Mouse (Mus musculus) mouse trophoblast stem cell (cell line): ENCODE measurements around the gene Josd1.

Experiments used
- in situ Hi-C, 2 experiments: fragments of 300-500 bp; cut with MseI, MboI; formaldehyde crosslinking; loops; 2 replicates in 1 of 2; 3 replicates in 1 of 2; pipeline ENCODE4 v1.15.1; 2025

Gene Josd1

GRCm38 (mm10) chr15:79687646-79688267 is at the start of gene Josd1:
TSS of gene Josd1 (minus strand) at chr15:79687919.
- in situ Hi-C loops, result no loop called here

- in situ Hi-C loops, result no loop called here
Measured at GRCm38 (mm10) chr15:79734311-79734710, 46.6 kb upstream of the Josd1 start.

GRCm38 (mm10) chr15:79733640-79734039 is 45.9 kb upstream of the Josd1 start:
- in situ Hi-C loops, result no loop called here

GRCm38 (mm10) chr15:79733192-79733591 is 45.5 kb upstream of the Josd1 start:
- in situ Hi-C loops, result no loop called here

GRCm38 (mm10) chr15:79731554-79731953 is 43.8 kb upstream of the Josd1 start:
- in situ Hi-C loops, result no loop called here

GRCm38 (mm10) chr15:79728731-79729388 is 41.1 kb upstream of the Josd1 start:
- in situ Hi-C loops, result no loop called here

- in situ Hi-C loops, result no loop called here
Measured at GRCm38 (mm10) chr15:79728311-79728710, 40.6 kb upstream of the Josd1 start.

- in situ Hi-C loops, result no loop called here
Measured at GRCm38 (mm10) chr15:79727840-79728239, 40.1 kb upstream of the Josd1 start.

- in situ Hi-C loops, result no loop called here
Measured at GRCm38 (mm10) chr15:79725190-79725789, 37.6 kb upstream of the Josd1 start.

GRCm38 (mm10) chr15:79723439-79723838 is 35.7 kb upstream of the Josd1 start:
- in situ Hi-C loops, result no loop called here

- in situ Hi-C loops, result no loop called here
Measured at GRCm38 (mm10) chr15:79720796-79721195, 33.1 kb upstream of the Josd1 start.

GRCm38 (mm10) chr15:79720267-79720666 is 32.5 kb upstream of the Josd1 start:
- in situ Hi-C loops, result no loop called here

- in situ Hi-C loops, result no loop called here
Measured at GRCm38 (mm10) chr15:79716710-79717109, 29.0 kb upstream of the Josd1 start.

- in situ Hi-C loops, result no loop called here
Measured at GRCm38 (mm10) chr15:79715646-79716045, 27.9 kb upstream of the Josd1 start.

GRCm38 (mm10) chr15:79708229-79708822 is 20.6 kb upstream of the Josd1 start:
- in situ Hi-C loops, result no loop called here

GRCm38 (mm10) chr15:79706603-79707214 is 19.0 kb upstream of the Josd1 start:
- in situ Hi-C loops, result no loop called here

GRCm38 (mm10) chr15:79697558-79698187 is 10.0 kb upstream of the Josd1 start:
- in situ Hi-C loops, result no loop called here

- in situ Hi-C loops, result no loop called here
Measured at GRCm38 (mm10) chr15:79697011-79697410, 9.3 kb upstream of the Josd1 start.

GRCm38 (mm10) chr15:79696508-79696907 is 8.8 kb upstream of the Josd1 start:
- in situ Hi-C loops, result no loop called here

GRCm38 (mm10) chr15:79695516-79695915 is 7.8 kb upstream of the Josd1 start:
- in situ Hi-C loops, result no loop called here

- in situ Hi-C loops, result no loop called here
Measured at GRCm38 (mm10) chr15:79694512-79694911, 6.8 kb upstream of the Josd1 start.

- in situ Hi-C loops, result no loop called here
Measured at GRCm38 (mm10) chr15:79693740-79694139, 6.0 kb upstream of the Josd1 start.
